Mouse (Mus musculus) cerebellum, adult 2 months (tissue): ENCODE data around the gene Batf. TPM values are rescaled to one million over a fixed set of nuclear protein-coding genes. Genes with fewer than 3 reads are reported as not detected.

ENCODE experiments used
- DNase-seq, 2 experiments: peaks; one replicate each; pipeline ENCODE4 v3.0.0; 2021
- H3K27ac ChIP-seq: fragments of 200-500 bp; 2 replicates; pipeline ENCODE4 v1.5.1; 2012; ENCODE audit warnings: low read length, control low read depth, inconsistent platforms; ENCODE audit not compliant: insufficient read depth
- H3K27me3 ChIP-seq: fragments of 200-500 bp; 2 replicates; pipeline ENCODE4 v1.6.1; 2012; ENCODE audit warnings: inconsistent platforms, mild to moderate bottlenecking, low read length, moderate library complexity; ENCODE audit not compliant: control insufficient read depth, insufficient read depth
- H3K4me1 ChIP-seq: fragments of 200-500 bp; 2 replicates; pipeline ENCODE4 v1.6.1; 2011; ENCODE audit warnings: low read length; ENCODE audit not compliant: control insufficient read depth, insufficient read depth
- H3K4me3 ChIP-seq: fragments of 200-500 bp; replicated peaks from 2 replicates; pipeline ENCODE3; 2011; ENCODE audit warnings: mild to moderate bottlenecking, low read depth, low read length, control low read depth; ENCODE audit not compliant: insufficient read depth
- CTCF ChIP-seq: fragments of 200-500 bp; IDR thresholded peaks from 2 replicates; pipeline ENCODE4 v1.5.1; 2011; ENCODE audit warnings: low read depth, mild to moderate bottlenecking, control low read depth, low read length, moderate library complexity, borderline replicate concordance; ENCODE audit not compliant: insufficient read depth
- POLR2A ChIP-seq: fragments of 200-500 bp; IDR thresholded peaks from 2 replicates; pipeline ENCODE4 v1.6.1; 2011; ENCODE audit warnings: low read length, control low read depth, borderline replicate concordance; ENCODE audit not compliant: insufficient read depth
- WGBS: fragments of 180-500 bp; shearing (Covaris S2); methylation state at CpG from one replicate; pipeline ENCODE4 v1.1.7; 2018; 5-methylcytosine and 5-hydroxymethylcytosine counted together
- polyA plus RNA-seq: library from polyadenylated mRNA; depleted of rRNA; stranded (reverse); fragments of >200 nt; gene quantifications from 2 replicates; pipeline ENCODE4 v1.2.3, GENCODE M21; 2012

Gene Batf
- polyA plus RNA-seq, 1 experiment, result 0.38 TPM

GRCm38 (mm10) chr12:85712587-85712986 lies 26.1 kb downstream of the Batf start:
- H3K27me3 ChIP-seq, result no peaks in the 10 kb centered on the region
- H3K27ac ChIP-seq, result no peak overlapping the region
- WGBS, result 82% methylated on average over 2 of the region's 2 CpGs
- H3K4me3 ChIP-seq, result no peak overlapping the region
- DNase-seq, result no peak
- no peaks in the 10 kb centered on the region for H3K4me1 ChIP-seq
- TF ChIP-seq POLR2A, result no peak
- TF ChIP-seq CTCF, result no peak

GRCm38 (mm10) chr12:85714126-85714525 lies 27.7 kb downstream of the Batf start:
- H3K27ac ChIP-seq, result no peak overlapping the region
- H3K4me1 ChIP-seq, result no peaks in the 10 kb centered on the region
- no peaks in the 10 kb centered on the region for H3K27me3 ChIP-seq
- DNase-seq, result no peak
- WGBS, result 95% methylated on average over 5 of the region's 5 CpGs
- no peak overlapping the region for H3K4me3 ChIP-seq
- no peak for TF ChIP-seq POLR2A
- no peak for TF ChIP-seq CTCF

- Histone ChIP-seq H3K27ac (no peak overlapping the region), H3K4me3 (no peak overlapping the region), H3K27me3 (no peaks in the 10 kb centered on the region), H3K4me1 (no peaks in the 10 kb centered on the region)
- no peak for DNase-seq
- 64% methylated on average over 4 of the region's 4 CpGs for WGBS
- TF ChIP-seq CTCF (no peak), POLR2A (no peak)
Observed at GRCm38 (mm10) chr12:85725306-85725705, 38.8 kb downstream of the Batf start.

- H3K27me3 ChIP-seq, result no peaks in the 10 kb centered on the region
- H3K4me1 ChIP-seq, result no peaks in the 10 kb centered on the region
- DNase-seq, result no peak
- TF ChIP-seq CTCF (no peak), POLR2A (no peak)
- no peak overlapping the region for H3K27ac ChIP-seq
- H3K4me3 ChIP-seq, result no peak overlapping the region
- WGBS, result 89% methylated on average over 6 of the region's 6 CpGs
Observed at GRCm38 (mm10) chr12:85726729-85727397, 40.4 kb downstream of the Batf start.

- TF ChIP-seq CTCF, result no peak
- TF ChIP-seq POLR2A, result no peak
- DNase-seq, result no peak
- WGBS, result 18% methylated on average over 7 of the region's 7 CpGs
- Histone ChIP-seq H3K27me3 (no peaks in the 10 kb centered on the region), H3K4me1 (no peaks in the 10 kb centered on the region), H3K27ac (no peak overlapping the region), H3K4me3 (no peak overlapping the region)
Observed at GRCm38 (mm10) chr12:85728181-85728580, 41.7 kb downstream of the Batf start.

GRCm38 (mm10) chr12:85729022-85729944 lies 42.8 kb downstream of the Batf start:
- WGBS, result 30% methylated on average over 17 of the region's 17 CpGs
- TF ChIP-seq POLR2A (no peak), CTCF (peak; percentile 93)
- Histone ChIP-seq H3K27me3 (no peaks in the 10 kb centered on the region), H3K4me3 (no peak overlapping the region), H3K4me1 (no peaks in the 10 kb centered on the region), H3K27ac (no peak overlapping the region)
- DNase-seq, result peak; percentile 37 to 62

- H3K27ac ChIP-seq, result no peak overlapping the region
- H3K4me3 ChIP-seq, result no peak overlapping the region
- no peaks in the 10 kb centered on the region for H3K4me1 ChIP-seq
- WGBS, result 60% methylated on average over 6 of the region's 6 CpGs
- no peak for DNase-seq
- no peak for TF ChIP-seq POLR2A
- H3K27me3 ChIP-seq, result no peaks in the 10 kb centered on the region
Observed at GRCm38 (mm10) chr12:85729945-85730290, 43.4 kb downstream of the Batf start.

GRCm38 (mm10) chr12:85736203-85736602 lies 49.7 kb downstream of the Batf start:
- no peaks in the 10 kb centered on the region for H3K4me1 ChIP-seq
- TF ChIP-seq CTCF (no peak), POLR2A (no peak)
- 30% methylated on average over 2 of the region's 2 CpGs for WGBS
- H3K27ac ChIP-seq, result no peak overlapping the region
- DNase-seq, result no peak
- no peak overlapping the region for H3K4me3 ChIP-seq
- no peaks in the 10 kb centered on the region for H3K27me3 ChIP-seq
